Mouse (Mus musculus): Measurements from ENCODE around the gene Pccb.

Gene Pccb

DNA sequence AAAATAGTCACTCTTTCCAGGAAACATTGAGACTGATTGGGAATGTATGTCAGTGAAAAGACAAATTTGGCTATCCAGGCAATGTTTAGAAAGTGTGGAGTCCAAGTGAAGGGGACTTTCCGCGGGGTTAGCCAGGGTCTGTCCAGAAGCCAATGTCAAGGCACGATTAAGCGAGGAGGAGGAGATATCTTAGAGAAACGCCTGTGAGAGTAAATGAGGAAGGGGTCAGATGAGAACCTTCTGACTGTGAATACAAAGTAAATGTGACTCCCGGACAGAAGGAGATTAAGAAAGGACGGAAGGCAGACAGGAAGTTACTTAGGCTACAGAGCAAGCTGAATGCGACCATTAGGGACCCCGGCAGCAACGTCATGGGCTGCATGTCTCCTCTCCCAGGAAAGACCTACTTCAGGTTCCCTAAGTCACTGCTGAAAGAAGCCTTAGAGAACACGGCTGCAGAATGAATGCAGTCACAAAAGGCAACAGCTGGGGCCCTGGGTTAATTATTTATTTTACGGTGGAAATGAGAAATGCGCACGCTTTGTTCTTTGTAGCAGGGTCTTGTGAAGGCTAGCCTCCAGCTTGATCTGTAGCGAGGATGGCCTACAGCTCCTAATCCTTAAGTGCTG, 11.1 kb upstream of the Pccb start:
- in situ Hi-C loops (cut with MboI): no loop called here

- in situ Hi-C loops (cut with MboI): no loop called here
These were observed 7.6 kb upstream of the Pccb start for GRCm38 (mm10) chr9:101042249-101042648.

DNA sequence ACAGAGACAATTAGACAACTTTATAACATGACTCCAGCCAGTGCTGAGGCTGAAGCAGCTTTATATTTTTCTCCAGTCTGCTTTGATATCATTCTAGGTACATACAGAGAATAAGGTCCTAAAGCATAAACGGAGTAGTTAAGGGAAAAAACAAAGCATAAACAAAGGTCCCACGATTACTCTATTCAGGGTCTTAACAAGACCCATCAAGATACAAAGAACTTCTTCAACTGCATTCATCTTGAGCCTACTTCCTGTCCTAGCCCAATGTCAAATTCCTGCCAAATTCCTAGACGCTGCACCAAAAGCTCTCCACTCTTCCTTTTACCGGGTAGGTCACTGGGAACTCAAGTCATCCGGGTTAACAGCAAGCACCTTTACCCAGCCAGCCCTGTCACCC, 6.8 kb upstream of the Pccb start:
- in situ Hi-C loops (cut with MboI): no loop called here

- in situ Hi-C loops (cut with MboI): no loop called here
These were observed 3.9 kb upstream of the Pccb start for GRCm38 (mm10) chr9:101038634-101039033.

GRCm38 (mm10) chr9:101037396-101037795, 2.7 kb upstream of the Pccb start:
- in situ Hi-C loops (cut with MboI): no loop called here

- in situ Hi-C loops (cut with MboI): no loop called here
These were observed 2.2 kb upstream of the Pccb start for GRCm38 (mm10) chr9:101036876-101037275.

GRCm38 (mm10) chr9:101035836-101036596, 1.3 kb upstream of the Pccb start:
- in situ Hi-C loops (cut with MboI): no loop called here

DNA sequence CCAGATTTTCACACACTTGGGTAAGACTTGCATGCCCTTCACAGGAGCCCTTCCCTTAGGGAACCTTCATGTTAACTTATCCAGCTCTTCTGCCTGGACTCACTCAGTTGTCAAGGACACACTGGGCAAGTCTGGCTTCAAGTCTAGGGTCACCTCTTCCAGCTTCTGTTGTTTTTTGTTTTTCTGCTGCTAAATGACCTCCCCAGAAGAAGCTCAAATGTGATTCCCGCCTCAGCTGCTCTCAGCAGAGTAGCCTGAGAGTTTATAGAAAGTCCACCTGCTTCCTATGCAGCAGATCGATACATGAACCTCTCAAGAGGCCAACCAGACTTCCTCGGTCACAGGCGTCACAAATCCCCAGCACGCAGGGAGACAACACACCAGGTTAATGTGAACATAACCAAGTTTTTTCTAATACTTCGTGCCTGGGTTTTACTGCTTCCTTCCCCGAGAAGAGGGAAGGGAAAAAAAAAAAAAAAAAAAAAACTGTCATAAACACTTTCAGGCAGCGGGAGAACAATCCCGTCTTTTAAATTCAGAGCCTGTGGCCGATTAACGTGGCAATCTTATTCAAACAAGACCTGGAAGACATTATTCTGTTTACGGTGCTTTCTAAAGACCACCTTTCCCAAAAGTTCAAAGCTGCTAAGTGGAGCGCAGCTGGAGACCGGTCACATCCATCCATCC, 794 bp downstream of the Pccb start:
- in situ Hi-C loops (cut with MboI): no loop called here

- in situ Hi-C loops (cut with MboI): no loop called here
These were observed 15.9 kb downstream of the Pccb start for GRCm38 (mm10) chr9:101018768-101019167.

GRCm38 (mm10) chr9:101017734-101018516, 16.8 kb downstream of the Pccb start:
- in situ Hi-C loops (cut with MboI): no loop called here

DNA sequence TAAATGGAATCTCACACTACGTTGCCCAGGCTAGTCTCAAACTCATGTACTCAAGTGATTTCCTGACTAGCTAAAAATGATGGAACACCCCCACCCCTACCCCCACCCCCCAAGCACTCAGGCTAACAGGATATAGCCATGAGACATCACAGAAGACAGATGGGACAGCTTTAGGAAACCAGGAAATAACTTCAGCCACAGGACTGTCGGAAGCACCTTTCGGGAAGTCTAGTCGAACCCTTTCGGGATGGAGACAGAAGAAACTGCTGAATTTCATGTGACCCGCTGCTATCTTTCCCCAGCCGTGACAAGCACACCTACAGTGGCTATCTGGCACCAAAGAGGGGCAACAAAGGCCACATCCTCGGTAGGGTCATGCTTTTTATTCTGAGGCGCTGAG, 19.4 kb downstream of the Pccb start:
- in situ Hi-C loops (cut with MboI): no loop called here

DNA sequence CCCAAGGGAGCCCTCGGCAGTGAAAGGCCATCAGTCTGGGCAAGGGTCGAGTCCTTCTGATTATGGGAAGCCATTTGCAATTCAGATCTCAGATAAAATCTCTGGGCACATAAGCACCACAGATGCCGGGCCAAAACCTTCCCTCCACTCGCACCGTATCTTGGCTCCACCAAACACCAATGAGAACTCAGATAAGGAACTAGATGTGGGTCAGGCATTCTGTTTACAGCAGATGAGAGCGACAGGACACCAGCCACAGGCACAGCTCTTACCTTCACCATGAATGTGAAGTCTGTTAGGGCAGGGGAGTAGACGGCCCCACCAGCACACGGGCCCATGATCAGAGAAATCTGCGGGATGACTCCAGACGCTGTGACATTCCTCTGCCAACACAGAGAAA, 22.3 kb downstream of the Pccb start:
- in situ Hi-C loops (cut with MboI): no loop called here

DNA sequence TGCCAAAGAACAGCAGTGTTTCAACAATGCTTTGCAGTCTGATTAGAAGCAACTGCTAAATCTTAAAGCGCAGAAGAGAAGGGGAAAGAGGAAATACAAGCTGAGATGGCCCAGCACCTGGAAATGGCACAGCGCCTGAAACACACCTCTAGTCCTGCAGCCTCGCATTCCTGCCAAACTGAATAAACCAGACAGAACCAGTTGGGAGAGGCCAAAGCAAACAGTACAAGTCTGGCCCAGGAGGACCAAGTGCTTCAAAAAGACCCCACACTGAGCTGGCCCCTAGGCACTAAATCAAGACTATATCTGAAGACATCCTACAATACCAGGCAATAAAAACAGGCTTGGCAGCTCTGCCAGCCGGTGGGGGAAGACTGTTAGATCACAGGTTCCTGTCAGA, 28.8 kb downstream of the Pccb start:
- in situ Hi-C loops (cut with MboI): no loop called here

- in situ Hi-C loops (cut with MboI): no loop called here
These were observed 31.4 kb downstream of the Pccb start for GRCm38 (mm10) chr9:101003302-101003701.

- in situ Hi-C loops (cut with MboI): no loop called here
These were observed 31.9 kb downstream of the Pccb start for GRCm38 (mm10) chr9:101002841-101003240.

GRCm38 (mm10) chr9:101002053-101002452, 32.6 kb downstream of the Pccb start:
- in situ Hi-C loops (cut with MboI): no loop called here

GRCm38 (mm10) chr9:100997138-100997537, 37.6 kb downstream of the Pccb start:
- in situ Hi-C loops (cut with MboI): no loop called here

DNA sequence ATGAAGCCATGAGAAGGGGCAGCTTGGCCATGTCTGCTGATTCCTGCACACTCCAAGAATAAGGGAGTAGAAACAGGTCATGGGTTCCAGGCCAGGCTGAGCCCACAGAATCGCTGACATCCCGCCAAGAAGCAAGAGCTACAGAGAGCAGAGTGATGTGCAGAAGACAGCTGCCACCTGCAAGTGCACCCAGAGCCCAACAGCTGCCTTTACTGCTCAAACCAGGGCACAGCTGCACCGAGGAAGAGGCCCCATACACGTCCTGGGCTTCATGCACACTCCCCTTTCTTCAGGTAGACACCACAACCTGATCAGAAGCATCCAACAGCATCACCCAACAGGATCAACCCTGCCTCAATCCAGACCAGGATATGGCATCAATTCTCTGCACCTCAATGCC, 40.8 kb downstream of the Pccb start:
- in situ Hi-C loops (cut with MboI): no loop called here

DNA sequence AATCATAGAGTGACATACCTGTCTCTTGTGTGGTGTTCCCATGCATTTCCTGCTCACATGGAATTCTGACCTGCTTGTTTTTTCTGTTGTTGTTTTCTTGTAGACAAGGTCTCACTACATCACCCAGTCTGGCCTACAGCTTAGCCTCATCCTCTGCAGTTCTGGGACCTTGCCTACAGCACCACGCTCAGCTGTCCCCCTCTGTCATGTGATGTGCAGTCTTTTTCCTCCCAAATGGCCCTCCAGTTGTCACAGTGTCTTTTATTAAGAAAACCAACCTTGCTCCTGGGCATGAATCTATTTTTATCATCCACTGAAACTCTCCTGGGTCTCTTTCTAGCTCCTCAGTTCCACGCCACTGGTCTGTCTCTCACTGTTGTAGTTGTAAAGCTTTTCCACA, 42.5 kb downstream of the Pccb start:
- in situ Hi-C loops (cut with MboI): no loop called here

- in situ Hi-C loops (cut with MboI): no loop called here
These were observed 43.4 kb downstream of the Pccb start for GRCm38 (mm10) chr9:100991321-100991720.

- in situ Hi-C loops (cut with MboI): no loop called here
These were observed 44.1 kb downstream of the Pccb start for GRCm38 (mm10) chr9:100990609-100991008.

GRCm38 (mm10) chr9:100987850-100988249, 46.8 kb downstream of the Pccb start:
- in situ Hi-C loops (cut with MboI): no loop called here
